Mouse (Mus musculus) neural tube, embryonic 13.5 days (tissue): Measurements from ENCODE around the gene Smg6. TPM values are rescaled to one million over a fixed set of nuclear protein-coding genes. Genes with fewer than 3 reads are reported as not detected.

Experiments used
- ATAC-seq: fragments of 200-750 bp; cut with Nextera tagmentation; 2 replicates; pipeline ENCODE4 v1.8.0; 2017; ENCODE audit warnings: low read depth, mild to moderate bottlenecking, moderate TSS enrichment, moderate library complexity
- H3K27ac ChIP-seq: fragments of 300-500 bp; sonication (generic); replicated peaks from 2 replicates; pipeline ENCODE4 v1.5.1; 2015; ENCODE audit warnings: moderate library complexity, mild to moderate bottlenecking, inconsistent platforms
- H3K27me3 ChIP-seq: fragments of 300-500 bp; sonication (generic); 2 replicates; pipeline ENCODE4 v1.6.1; 2015; ENCODE audit warnings: mild to moderate bottlenecking, inconsistent platforms
- H3K36me3 ChIP-seq: fragments of 300-500 bp; sonication (generic); 2 replicates; pipeline ENCODE4 v1.6.1; 2015; ENCODE audit warnings: mild to moderate bottlenecking, inconsistent platforms
- H3K4me1 ChIP-seq: fragments of 300-500 bp; sonication (generic); replicated peaks from 2 replicates; pipeline ENCODE4 v1.6.1; 2015; ENCODE audit warnings: inconsistent platforms
- H3K4me2 ChIP-seq: fragments of 300-500 bp; sonication (generic); 2 replicates; pipeline ENCODE4 v1.6.1; 2015; ENCODE audit warnings: inconsistent platforms, mild to moderate bottlenecking, moderate library complexity
- H3K4me3 ChIP-seq: fragments of 300-500 bp; sonication (generic); 2 replicates; pipeline ENCODE4 v1.5.1; 2015; ENCODE audit warnings: mild to moderate bottlenecking, inconsistent platforms
- H3K9ac ChIP-seq: fragments of 300-500 bp; sonication (generic); 2 replicates; pipeline ENCODE4 v1.6.1; 2015; ENCODE audit warnings: moderate library complexity, mild to moderate bottlenecking, inconsistent platforms
- H3K9me3 ChIP-seq: fragments of 300-500 bp; sonication (generic); 2 replicates; pipeline ENCODE4 v1.6.1; 2016; ENCODE audit warnings: inconsistent platforms
- WGBS: fragments of 180-500 bp; shearing (Covaris S2); methylation state at CpG from one replicate; pipeline ENCODE4 v1.1.7; 2015; 5-methylcytosine and 5-hydroxymethylcytosine counted together
- polyA plus RNA-seq: library from polyadenylated mRNA; unstranded; fragments of >200 nt; fragmentation: Nextera tagmentation; extraction: Ambion mirVana; gene quantifications from 2 replicates; pipeline ENCODE4 v1.2.1, GENCODE M21; 2015

The Smg6 gene
- polyA plus RNA-seq, 1 experiment from 2014 or later, result 17.4 TPM

DNA sequence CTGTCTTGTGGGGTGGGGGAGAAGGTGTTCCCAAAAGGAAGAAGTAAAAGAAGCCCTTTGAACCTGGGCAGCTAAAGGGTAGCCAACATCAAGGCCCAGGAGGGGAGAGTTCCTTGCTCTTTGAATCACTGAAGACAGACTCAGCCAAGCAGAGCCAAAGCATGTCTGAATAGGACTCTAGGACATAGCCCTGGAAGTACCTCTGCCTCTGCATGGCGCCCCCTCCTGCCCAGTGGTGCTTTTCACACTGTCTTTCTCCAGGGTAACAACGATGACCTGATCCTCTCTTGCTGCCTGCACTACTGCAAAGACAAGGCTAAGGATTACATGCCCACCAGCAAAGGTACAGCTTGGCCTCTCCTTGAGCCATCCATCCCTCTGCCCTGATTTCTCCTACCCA lies 233.9 kb downstream of the Smg6 start:
- Histone ChIP-seq H3K27me3 (peaks cover 24% of the 10 kb centered on the region), H3K4me1 (peaks cover 28% of the 10 kb centered on the region), H3K27ac (no peak overlapping the region), H3K4me2 (no peak overlapping the region), H3K9me3 (no peaks in the 10 kb centered on the region), H3K4me3 (no peak overlapping the region), H3K36me3 (peaks cover 66% of the 10 kb centered on the region), H3K9ac (no peak overlapping the region)
- whole genome bisulfite sequencing, result 55% methylated on average over 2 of the region's 2 CpGs
- no peak for ATAC-seq

DNA sequence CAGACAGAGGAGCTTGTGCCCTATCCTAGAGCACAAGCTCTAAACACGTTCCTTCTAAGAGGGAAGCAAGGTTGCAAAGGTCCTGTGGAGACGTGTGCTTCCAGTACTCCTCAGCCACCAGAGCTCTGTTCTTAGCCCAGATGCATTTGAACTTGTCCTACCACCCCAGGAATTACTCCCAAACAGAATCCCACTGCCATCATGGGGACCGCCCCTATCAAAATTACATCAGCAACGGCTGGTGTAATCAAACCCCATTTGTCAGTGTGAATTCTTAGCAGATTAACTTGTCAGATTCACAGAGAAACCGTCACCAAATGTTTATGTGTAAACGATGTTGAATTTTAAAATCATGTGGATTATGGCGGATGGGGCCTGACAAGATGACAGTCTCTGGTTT lies 235.3 kb downstream of the Smg6 start:
- Histone ChIP-seq H3K4me3 (no peak overlapping the region), H3K27ac (no peak overlapping the region; the same call in 1 of the 2 replicates), H3K9ac (no peak overlapping the region), H3K27me3 (peaks cover 38% of the 10 kb centered on the region), H3K36me3 (peaks cover 66% of the 10 kb centered on the region), H3K4me1 (peaks cover 37% of the 10 kb centered on the region), H3K4me2 (no peak overlapping the region), H3K9me3 (no peaks in the 10 kb centered on the region)
- no peak for ATAC-seq
- WGBS, result 86% methylated on average over 7 of the region's 7 CpGs

DNA sequence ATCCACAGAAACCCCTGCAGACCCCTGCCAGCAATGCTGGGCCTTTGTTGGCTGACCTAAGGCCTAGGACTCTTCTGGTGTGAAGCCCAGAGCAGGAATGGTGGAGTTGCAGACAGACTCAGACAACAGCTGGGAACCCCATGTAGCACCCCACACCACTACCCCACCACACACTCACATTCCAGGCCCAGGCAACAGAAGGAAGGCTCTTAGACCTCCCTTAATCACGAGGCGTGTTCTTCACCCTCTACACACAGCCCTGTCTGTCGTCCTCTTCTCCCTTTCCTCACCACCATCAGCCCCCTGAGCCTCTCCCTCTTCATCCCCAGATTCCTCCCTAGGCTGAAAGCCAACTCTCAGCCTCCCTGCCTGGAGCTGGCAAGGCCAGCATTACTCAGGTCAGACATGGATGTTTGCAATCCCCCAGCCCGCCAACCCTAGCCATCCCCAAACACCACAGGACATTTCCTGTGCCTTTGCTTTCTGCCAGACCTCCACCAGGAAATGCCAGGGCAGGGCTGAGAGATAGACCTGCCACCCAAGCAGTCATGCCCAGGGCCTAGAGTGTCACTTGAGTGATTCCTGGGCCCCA lies 235.9 kb downstream of the Smg6 start:
- peaks cover 65% of the 10 kb centered on the region for H3K36me3 ChIP-seq
- 76% methylated on average over 4 of the region's 4 CpGs for WGBS
- H3K27ac ChIP-seq, result 0 out of 2 replicates have a peak overlapping the region, but pooled peaks have one; percentile 5

DNA sequence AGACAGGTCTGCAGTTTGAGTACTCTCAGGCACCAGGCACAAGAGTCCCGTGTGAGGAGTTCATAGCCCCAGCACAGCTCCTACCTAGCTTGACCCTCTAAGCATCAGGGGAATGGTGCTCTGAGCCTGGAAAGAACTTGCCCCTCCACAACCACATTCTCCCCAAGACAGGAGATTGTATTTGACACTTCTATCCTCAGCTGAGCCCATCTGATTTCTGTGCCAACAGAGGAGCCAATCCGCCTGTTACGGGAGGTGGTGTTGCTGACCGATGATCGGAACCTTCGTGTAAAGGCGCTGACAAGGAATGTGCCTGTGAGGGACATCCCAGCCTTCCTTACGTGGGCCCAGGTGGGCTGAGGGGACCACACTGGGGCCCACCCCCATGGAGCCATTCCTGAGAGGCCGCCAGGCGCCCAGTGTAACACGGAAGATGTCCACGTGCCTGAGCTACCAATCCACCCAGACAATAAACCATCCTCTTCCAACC lies 237.0 kb downstream of the Smg6 start:
- H3K4me3 ChIP-seq, result no peak overlapping the region
- no peak overlapping the region for H3K4me2 ChIP-seq
- H3K9me3 ChIP-seq, result no peaks in the 10 kb centered on the region
- no peak overlapping the region for H3K27ac ChIP-seq
- H3K27me3 ChIP-seq, result peaks cover 55% of the 10 kb centered on the region
- H3K9ac ChIP-seq, result no peak overlapping the region
- peaks cover 37% of the 10 kb centered on the region for H3K4me1 ChIP-seq
- H3K36me3 ChIP-seq, result peaks cover 55% of the 10 kb centered on the region
- 92% methylated on average over 12 of the region's 12 CpGs for WGBS
- no peak for ATAC-seq

More for the DNA sequence above, 235.9 kb downstream of the Smg6 start:
- Histone ChIP-seq H3K27me3 (peaks cover 43% of the 10 kb centered on the region), H3K4me3 (no peak overlapping the region), H3K9ac (no peak overlapping the region), H3K4me2 (no peak overlapping the region), H3K4me1 (peaks cover 37% of the 10 kb centered on the region), H3K9me3 (no peaks in the 10 kb centered on the region)
- no peak for ATAC-seq

DNA sequence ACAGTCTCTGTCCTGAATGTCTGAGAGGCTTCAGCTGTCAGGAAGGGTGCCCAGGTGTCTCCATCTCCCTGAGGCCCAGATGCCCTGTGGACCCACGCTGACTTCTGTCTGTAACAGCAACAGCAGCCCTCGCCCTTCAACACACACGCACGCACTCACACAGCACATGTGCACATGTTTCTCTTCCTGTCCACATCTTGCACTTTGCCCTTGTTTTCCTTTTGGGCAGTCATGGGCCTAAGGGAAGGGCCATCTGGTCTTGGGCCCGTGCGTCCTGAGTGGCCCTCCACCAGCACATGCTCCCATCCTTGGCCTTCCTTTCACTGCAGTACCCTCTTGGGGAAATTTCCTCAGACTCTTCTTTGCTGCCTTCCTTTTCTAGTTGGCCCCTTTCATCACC lies 237.8 kb downstream of the Smg6 start:
- Histone ChIP-seq H3K27me3 (peaks cover 62% of the 10 kb centered on the region), H3K4me1 (peaks cover 43% of the 10 kb centered on the region), H3K27ac (no peak overlapping the region), H3K9ac (no peak overlapping the region), H3K4me3 (no peak overlapping the region), H3K36me3 (peaks cover 55% of the 10 kb centered on the region), H3K9me3 (no peaks in the 10 kb centered on the region), H3K4me2 (no peak overlapping the region)
- WGBS, result 82% methylated on average over 6 of the region's 6 CpGs
- ATAC-seq, result no peak

DNA sequence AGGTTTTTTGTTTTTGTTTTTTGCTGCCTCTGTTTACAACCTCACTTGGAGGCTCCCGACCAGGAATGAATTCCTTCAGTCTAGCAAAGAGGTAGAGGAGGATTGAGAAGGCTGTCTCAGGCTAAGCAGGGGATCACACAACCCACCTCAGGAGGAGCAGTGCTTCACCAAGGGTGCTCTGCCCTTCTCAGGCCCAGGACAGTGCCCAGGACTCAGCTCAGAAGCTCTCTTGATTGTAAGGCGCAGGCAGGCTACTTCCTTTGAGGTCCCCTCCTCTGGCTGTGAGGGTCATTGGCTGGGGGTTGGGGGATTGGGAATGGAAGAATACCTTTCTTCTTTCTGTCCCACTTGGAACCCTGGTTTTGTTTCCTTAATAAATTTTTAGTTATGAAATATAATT lies 238.4 kb downstream of the Smg6 start:
- Histone ChIP-seq H3K4me2 (no peak overlapping the region), H3K9me3 (no peaks in the 10 kb centered on the region)
- no peak for ATAC-seq

DNA sequence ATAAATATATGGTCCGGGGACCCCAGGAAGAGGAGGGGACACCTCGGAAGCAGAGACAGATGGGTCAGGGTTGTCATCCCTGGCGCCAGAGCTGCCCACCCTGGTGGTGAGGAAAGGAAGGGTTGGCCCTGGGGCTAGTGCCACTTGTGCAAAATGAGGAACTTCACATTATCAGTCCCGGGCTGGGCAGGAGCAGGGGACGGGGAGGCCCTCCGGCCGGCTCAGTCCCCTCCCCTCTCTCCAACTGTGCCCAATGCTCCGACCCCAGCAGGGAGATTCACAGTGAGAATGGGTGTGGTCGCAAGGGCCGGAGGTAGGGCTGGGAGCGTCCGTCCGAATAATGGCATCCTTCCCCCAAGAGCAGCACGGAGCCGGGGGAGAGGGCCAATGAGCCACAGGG lies 239.1 kb downstream of the Smg6 start:
- Histone ChIP-seq H3K4me1 (peaks cover 57% of the 10 kb centered on the region), H3K9me3 (no peaks in the 10 kb centered on the region), H3K4me3 (peak overlapping the region; percentile 50), H3K27ac (no peak overlapping the region), H3K4me2 (peak overlapping the region; percentile 91), H3K36me3 (peaks cover 44% of the 10 kb centered on the region), H3K27me3 (peaks cover 76% of the 10 kb centered on the region), H3K9ac (peak overlapping the region; percentile 49)
- ATAC-seq, result no peak
- WGBS, result 11% methylated on average over 15 of the region's 15 CpGs

More for the DNA sequence above, 238.4 kb downstream of the Smg6 start:
- H3K9ac ChIP-seq, result 0 out of 2 replicates have a peak overlapping the region, but pooled peaks have one; percentile 49
- H3K36me3 ChIP-seq, result peaks cover 51% of the 10 kb centered on the region
- WGBS, result 71% methylated on average over 2 of the region's 2 CpGs
- no peak overlapping the region for H3K27ac ChIP-seq
- H3K27me3 ChIP-seq, result peaks cover 69% of the 10 kb centered on the region
- no peak overlapping the region for H3K4me3 ChIP-seq
- peaks cover 50% of the 10 kb centered on the region for H3K4me1 ChIP-seq

DNA sequence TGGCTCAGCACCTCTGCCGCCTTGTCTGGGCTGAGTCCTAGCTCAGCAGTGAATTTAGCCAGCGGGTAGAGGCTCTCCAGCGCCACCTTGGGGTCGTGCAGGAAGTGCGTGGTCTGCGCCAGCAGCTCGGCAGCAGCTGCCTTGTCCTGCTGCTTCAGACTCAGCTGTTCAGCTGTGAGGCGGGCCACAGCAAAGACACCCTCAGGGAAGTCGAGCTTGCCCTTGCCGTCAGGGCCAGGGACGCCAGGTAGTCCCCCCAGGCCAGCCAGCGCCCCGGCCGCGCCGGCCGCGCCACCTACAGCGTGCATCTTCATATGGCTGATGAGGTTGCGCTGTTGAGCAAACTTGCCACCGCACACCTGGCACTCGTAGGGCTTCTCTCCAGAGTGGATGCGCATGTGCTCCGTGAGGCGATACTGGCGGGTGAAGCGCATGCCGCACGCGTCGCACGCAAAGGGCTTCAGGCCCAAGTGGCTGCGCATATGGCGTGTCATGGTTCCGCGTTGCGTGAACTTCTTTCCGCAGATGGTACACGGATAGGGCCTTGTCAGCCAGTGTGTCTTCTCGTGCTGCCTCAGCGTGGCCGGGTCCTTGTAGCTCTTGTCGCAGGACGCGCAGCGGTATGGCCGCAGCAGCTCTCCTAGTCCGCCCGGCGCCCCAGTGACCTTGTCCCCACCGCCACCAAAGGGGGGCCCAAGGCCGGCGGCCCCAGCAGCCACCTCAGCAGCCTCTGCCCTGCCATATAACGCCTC lies 240.0 kb downstream of the Smg6 start:
- H3K36me3 ChIP-seq, result peaks cover 35% of the 10 kb centered on the region
- no peaks in the 10 kb centered on the region for H3K9me3 ChIP-seq
- peak overlapping the region; percentile 3; the same call in 1 of the 2 replicates for H3K27ac ChIP-seq
- H3K27me3 ChIP-seq, result peaks cover 77% of the 10 kb centered on the region
- H3K4me2 ChIP-seq, result peak overlapping the region; percentile 91
- H3K9ac ChIP-seq, result peak overlapping the region; percentile 75
- WGBS, result 5% methylated on average over 54 of the region's 54 CpGs
- peaks cover 66% of the 10 kb centered on the region for H3K4me1 ChIP-seq
- no peak for ATAC-seq
- H3K4me3 ChIP-seq, result peak overlapping the region; percentile 50

DNA sequence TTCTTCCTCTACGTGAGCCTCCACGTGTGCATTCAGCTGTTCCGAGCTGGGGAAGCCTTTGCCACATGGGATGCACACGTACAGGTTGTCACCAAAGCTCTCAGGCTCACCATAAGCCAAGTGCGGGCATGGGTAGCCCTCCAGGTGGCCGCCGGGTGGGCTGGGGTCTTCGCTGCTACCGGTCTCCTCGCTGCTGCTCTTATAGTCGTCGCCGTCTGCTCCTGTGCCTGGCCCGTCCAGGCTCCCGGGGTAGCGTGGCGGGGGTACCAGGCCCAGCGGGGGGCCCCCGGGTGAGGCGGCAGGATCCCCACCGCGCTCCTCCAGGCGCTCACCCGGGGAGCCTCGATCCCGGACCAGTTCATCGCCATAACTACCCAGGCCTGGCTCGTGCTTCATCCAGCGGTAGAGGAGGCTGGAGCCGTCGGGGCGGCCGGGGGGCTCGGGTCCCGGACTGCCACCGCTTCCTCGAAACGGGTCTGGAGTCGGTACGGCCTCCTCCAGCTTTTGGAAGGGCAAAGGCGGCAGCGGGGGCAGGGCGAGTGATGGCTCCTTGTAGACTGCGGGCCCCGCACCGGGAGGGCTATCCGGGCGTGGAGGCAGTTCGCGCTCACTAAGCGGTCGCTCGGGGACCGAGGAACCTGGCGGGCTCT lies 240.7 kb downstream of the Smg6 start:
- H3K9me3 ChIP-seq, result no peaks in the 10 kb centered on the region
- 7% methylated on average over 54 of the region's 55 CpGs for WGBS
- H3K4me1 ChIP-seq, result peaks cover 71% of the 10 kb centered on the region
- H3K27me3 ChIP-seq, result peaks cover 84% of the 10 kb centered on the region
- ATAC-seq, result no peak
- H3K36me3 ChIP-seq, result peaks cover 28% of the 10 kb centered on the region
- peak overlapping the region; percentile 50 for H3K4me3 ChIP-seq
- peak overlapping the region; percentile 91 for H3K4me2 ChIP-seq
- H3K9ac ChIP-seq, result peak overlapping the region; percentile 75
- peak overlapping the region; percentile 3; the same call in 1 of the 2 replicates for H3K27ac ChIP-seq

DNA sequence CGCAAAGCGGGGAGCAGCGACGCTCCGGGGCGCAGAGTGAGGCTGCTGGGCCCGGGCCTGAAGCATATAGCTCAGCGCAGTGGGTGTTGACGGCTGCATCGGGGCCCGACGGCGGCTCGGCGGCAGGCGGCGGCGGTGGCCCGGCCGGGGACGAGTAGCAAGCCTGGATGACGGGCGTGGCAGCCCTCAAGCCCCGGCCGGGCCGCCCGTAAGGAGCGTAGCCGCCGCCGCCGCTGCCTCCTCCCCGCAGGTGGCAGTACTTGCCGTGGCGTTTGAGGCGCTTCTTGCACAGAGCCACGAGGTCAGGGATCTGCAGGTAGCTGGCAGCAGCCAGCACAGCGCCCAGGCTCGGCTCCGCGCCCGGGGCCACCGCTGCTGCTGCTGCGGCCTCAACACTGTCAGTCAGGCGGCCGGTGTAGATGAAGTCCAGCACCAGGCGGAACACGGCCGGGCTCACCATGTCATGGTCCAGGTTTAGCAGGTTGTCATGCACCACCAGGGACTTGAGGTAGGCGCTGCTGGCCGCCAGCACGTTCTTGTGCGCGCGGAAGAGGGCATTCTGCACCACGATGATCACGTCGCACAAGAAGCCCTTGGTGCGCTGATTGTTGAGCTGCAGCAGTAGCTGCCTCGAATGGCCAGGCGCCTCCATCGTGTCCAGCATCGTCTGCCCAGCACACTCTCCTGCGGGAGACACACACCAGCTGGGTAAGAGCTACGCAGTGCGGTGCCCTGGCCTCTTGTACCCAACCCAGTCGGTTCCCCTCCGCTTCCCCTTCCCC lies 241.4 kb downstream of the Smg6 start:
- peak overlapping the region; percentile 1; the same call in 1 of the 2 replicates for H3K27ac ChIP-seq
- peaks cover 21% of the 10 kb centered on the region for H3K36me3 ChIP-seq
- WGBS, result 2% methylated on average over 66 of the region's 68 CpGs
- peak overlapping the region; percentile 75 for H3K9ac ChIP-seq
- peak overlapping the region; percentile 50 for H3K4me3 ChIP-seq
- peaks cover 74% of the 10 kb centered on the region for H3K4me1 ChIP-seq
- H3K27me3 ChIP-seq, result peaks cover 92% of the 10 kb centered on the region
- ATAC-seq, result no peak
- H3K9me3 ChIP-seq, result no peaks in the 10 kb centered on the region
- H3K4me2 ChIP-seq, result peak overlapping the region; percentile 91
